Mouse (Mus musculus): ENCODE results near the gene Naa80. TPM values are rescaled to one million over a fixed set of nuclear protein-coding genes. Genes with fewer than 3 reads are reported as not detected.
"Not testable (repeated sequence)": the region's sequence is repeated elsewhere in the genome, so short reads cannot be mapped to it uniquely, and the experiment has no call there.

Gene Naa80
- total RNA-seq, 2 experiments from 2014 or later: 11.2 to 14.4 TPM

DNA sequence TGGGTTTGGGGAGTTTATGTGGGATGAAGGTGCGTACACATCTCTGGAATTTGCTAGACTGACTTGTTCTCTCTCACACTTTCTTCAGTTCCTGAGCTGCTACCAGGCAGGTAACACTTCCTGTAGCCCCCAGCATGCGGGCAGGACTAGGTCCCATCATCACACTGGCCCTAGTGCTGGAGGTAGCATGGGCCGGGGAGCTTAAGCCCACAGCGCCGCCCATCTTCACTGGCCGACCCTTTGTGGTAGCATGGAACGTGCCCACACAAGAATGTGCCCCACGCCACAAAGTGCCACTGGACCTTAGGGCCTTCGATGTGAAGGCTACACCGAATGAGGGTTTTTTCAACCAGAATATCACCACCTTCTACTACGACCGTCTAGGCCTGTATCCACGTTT lies 8.7 kb upstream of the Naa80 start:
- no peak for DNase-seq
- intact Hi-C loops (cut with DNase I): no loop called here

DNA sequence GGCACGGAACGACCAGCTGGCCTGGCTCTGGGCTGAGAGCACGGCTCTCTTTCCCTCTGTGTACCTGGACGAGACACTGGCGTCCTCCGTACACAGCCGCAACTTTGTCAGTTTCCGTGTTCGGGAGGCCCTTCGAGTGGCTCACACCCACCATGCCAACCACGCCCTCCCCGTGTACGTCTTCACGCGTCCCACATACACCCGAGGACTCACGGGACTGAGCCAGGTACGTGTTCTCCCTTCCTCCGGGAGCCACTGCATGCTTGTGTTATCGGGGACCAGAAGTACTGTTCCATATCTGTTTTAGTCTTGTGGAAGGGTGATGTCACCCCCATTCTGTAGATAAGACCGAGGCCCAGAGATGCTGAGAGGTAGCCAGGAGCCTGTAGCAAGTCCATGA lies 7.8 kb upstream of the Naa80 start:
- intact Hi-C loops (cut with DNase I): no loop called here
- no peak for DNase-seq

- no peak for DNase-seq
- intact Hi-C loops (cut with DNase I): no loop called here
These were observed 7.0 kb upstream of the Naa80 start for GRCm38 (mm10) chr9:107571534-107572326.

DNA sequence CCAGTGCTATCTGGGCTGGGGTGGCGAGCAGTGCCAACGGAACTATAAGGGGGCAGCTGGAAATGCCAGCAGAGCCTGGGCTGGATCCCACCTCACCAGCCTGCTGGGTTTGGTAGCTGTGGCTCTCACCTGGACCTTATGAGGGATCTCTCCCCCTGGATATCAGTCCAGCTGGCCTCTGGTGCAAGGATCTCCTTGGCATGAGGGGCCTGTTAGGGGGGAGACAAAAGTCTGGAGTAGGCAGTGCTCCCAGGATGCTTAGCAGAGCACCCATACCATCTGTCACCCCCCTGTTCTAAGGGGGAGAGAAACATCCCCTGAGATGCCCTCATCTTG lies 6.4 kb upstream of the Naa80 start:
- intact Hi-C loops (cut with DNase I): no loop called here
- DNase-seq: no peak

DNA sequence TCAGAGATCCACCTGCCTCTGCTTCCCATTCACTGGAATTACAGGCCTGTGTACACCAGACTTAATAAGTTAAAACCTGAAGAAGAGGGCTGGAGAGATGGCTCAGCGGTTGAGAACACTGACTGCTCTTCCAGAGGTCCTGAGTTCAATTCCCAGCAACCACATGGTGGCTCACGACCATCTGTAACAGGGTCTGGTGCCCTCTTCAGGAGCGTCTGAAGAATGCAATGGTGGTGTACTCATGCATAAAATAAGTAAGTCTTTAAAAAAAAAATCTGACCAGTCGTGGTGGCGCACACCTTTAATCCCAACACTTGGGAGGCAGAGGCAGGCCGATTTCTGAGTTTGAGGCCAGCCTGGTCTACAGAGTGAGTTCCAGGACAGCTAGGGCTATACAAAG lies 4.9 kb upstream of the Naa80 start:
- intact Hi-C loops (cut with DNase I); DNase-seq: not testable (repeated sequence)

DNA sequence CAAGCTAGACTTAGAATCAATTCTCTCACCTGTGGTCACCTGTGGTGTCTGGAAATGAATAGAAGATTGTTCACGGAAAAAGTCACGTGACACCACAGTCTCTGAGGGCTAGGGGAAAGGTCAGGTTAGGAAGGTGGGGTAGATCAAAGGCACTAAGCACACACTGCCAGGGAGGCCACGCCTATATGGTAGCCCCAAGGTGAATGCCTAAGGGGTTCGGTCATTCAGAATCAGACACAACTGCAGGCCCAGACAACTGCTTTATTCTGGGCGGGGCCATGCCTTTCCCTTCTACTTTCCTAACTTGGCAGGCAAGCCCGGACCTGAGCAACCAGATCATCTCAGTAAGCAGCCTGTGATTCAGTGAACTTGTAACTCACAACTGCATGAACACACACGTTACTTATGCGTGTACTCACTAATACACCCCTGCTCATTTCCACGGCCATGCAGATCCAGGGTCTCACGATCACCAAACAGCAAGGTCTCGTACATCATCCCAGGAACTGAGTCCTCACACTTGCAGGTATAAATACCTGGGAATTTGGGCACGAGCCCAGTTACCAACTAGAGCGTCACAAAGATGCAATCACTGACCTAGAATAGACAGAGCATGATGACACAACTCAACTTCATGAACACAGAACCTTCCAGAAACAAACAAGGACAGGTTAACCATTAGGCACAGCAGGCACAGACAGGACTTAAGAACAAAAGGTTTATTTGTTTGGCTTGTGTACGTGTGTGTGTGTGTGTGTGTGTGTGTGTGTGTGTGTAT lies 2.9 kb upstream of the Naa80 start:
- no peak for DNase-seq
- intact Hi-C loops (cut with DNase I): no loop called here

GRCm38 (mm10) chr9:107576357-107577107 lies 2.2 kb upstream of the Naa80 start, which contains the start of gene Hyal1:
Gene Hyal1, plus strand, starts transcription at chr9:107576927.
- intact Hi-C loops (cut with DNase I): no loop called here
- peak; percentile 77 to 85 for DNase-seq

DNA sequence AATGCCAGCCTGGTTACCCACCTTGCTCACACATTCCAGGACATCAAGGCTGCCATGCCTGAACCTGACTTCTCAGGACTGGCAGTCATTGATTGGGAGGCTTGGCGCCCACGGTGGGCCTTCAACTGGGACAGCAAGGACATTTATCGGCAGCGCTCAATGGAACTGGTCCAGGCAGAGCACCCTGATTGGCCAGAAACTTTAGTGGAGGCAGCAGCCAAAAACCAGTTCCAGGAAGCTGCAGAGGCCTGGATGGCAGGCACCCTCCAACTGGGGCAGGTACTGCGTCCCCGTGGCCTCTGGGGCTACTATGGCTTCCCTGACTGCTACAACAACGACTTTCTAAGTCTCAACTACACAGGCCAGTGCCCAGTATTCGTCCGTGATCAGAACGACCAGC lies 816 bp upstream of the Naa80 start:
- intact Hi-C loops (cut with DNase I): no loop called here

DNA sequence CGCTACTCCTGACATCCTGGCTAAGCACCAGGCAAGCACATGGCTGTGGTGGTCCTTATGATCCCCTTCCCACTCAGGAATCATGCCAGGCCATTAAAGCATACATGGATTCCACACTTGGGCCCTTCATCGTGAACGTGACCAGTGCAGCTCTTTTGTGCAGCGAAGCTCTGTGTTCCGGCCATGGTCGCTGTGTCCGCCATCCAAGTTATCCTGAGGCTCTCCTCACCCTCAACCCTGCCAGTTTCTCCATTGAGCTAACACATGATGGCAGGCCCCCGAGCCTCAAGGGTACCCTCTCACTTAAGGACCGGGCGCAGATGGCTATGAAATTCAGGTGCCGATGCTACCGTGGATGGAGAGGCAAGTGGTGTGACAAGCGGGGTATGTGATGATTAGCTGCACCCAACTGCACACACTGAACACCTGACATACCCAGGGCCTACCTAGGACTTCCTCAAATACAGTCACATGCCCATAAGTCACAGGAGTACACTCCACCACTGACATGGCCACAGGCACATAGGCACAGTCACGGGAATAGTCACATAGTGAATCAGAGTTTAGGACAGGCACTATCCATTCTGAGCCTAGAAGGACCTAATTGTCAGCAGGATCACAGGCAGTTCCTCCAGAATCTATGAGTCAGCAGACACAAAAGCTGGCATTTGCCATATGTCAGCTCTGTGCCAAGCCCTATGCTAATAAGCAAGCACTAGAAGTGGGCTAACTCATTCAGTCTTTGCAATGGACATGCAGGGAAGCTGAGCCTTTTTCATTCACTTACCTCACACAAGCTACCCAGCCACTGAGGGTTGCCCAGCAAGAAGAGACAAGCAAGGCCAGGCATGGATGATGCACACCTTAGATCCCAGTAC lies 575 bp downstream of the Naa80 start:
- no peak for DNase-seq
- intact Hi-C loops (cut with DNase I): no loop called here

More for the DNA sequence above, 816 bp upstream of the Naa80 start:
- DNase-seq: no peak

DNA sequence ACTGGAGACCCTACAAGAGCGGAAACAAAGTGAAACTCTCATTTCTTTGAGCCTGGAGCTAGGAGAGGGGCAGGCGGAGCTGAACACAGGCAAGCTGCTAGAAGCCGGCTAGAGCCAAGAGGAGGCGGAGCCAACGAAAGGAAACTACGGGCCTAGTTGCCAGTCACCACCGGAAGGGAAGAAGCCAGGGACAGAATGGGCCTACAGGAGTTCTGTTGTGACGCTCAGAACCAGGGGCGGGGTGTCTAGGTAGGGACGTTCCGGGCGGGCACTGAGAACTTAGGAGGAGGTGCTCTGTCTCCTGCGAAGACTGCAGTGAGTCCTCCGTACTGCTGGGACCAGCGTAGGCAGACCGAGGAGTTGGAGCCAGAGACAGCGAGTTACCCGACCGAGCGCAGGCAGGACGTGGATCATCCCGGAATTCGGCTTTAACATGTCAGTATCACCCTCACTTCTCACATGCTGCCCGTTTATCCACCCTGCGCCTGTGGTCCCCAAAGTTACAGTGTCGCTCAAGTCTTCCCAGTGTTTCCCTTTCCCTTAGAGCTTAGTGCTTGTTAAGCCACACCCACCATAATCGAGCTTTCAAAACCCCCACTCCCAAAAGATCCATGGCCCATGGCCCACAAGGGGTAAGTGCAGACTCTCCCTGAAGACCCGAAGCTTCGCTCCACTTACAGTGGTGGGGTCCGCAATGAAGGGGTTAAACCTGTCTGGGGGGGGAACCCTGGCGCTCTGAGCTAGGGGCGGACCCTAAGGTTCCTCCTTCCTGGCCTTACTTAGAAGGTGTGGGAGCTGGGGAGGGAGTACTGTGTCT lies 2.0 kb downstream of the Naa80 start, which contains the start of gene Hyal3:
Gene Hyal3 (plus strand): TSS at position 318 of the 817 bp plus-strand sequence.
- DNase-seq: peak; percentile 82 to 86
- intact Hi-C loops (cut with DNase I): no loop called here

GRCm38 (mm10) chr9:107581584-107581983 lies 2.9 kb downstream of the Naa80 start:
- DNase-seq: no peak
- intact Hi-C loops (cut with DNase I): no loop called here

DNA sequence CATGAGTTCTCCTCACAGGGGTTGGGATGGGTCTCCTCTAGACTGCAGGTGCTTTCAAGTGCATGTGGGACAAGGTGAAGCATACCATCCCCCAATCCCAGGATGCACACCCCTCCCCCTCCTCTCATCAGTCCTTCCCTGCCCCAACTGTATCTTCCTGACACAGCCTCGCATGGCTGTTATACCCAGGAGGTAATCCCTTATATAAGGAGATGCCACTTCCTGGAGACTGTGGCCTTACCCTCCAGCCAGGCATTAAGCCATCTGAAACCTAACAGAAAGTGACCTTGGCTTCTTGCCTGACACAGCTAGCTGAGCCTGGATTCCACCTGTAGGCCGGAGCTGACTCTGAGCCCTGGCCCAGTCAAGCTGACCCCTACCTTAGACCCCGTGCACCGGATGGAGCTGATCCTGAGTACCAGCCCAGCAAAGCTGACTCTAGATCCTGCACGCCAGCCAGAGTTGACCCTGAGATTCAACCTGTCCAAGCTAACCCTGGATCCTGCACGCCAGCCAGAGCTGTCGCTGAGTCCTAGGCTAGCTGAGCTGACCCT lies 3.9 kb downstream of the Naa80 start:
- DNase-seq: no peak

DNA sequence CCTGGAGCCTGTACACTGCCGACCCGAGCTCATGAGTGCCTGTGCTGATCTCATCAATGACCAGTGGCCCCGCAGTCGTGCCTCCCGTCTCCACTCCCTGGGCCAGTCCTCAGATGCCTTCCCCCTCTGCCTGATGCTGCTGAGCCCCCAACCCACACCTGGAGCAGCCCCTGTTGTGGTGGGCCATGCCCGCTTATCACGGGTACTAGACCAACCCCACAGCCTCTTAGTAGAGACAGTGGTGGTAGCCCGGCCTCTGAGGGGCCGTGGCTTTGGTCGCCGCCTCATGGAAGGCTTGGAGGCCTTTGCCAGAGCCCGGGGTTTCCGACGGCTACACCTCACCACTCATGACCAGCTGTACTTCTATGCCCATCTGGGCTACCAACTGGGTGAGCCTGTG lies 4.5 kb downstream of the Naa80 start:
- intact Hi-C loops (cut with DNase I): no loop called here
- DNase-seq: no peak

More for the DNA sequence above, 3.9 kb downstream of the Naa80 start:
- intact Hi-C loops (cut with DNase I): no loop called here

DNA sequence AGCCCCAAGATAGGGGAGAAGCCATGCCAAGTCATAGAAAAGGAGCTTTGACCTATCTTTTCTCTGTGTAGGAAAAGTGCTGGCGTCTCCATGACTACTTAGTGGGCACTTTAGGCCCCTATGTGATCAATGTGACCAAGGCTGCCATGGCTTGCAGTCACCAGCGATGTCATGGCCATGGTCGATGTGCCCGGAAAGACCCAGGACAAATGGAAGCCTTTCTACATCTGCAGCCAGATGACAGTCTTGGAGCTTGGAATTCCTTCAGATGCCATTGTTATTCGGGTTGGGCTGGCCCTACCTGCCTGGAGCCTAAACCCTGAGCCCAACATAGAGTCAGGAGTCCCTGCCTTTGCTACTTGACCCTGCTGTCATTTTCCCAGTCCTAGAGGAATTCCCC lies 7.8 kb downstream of the Naa80 start:
- intact Hi-C loops (cut with DNase I): no loop called here
- no peak for DNase-seq

DNA sequence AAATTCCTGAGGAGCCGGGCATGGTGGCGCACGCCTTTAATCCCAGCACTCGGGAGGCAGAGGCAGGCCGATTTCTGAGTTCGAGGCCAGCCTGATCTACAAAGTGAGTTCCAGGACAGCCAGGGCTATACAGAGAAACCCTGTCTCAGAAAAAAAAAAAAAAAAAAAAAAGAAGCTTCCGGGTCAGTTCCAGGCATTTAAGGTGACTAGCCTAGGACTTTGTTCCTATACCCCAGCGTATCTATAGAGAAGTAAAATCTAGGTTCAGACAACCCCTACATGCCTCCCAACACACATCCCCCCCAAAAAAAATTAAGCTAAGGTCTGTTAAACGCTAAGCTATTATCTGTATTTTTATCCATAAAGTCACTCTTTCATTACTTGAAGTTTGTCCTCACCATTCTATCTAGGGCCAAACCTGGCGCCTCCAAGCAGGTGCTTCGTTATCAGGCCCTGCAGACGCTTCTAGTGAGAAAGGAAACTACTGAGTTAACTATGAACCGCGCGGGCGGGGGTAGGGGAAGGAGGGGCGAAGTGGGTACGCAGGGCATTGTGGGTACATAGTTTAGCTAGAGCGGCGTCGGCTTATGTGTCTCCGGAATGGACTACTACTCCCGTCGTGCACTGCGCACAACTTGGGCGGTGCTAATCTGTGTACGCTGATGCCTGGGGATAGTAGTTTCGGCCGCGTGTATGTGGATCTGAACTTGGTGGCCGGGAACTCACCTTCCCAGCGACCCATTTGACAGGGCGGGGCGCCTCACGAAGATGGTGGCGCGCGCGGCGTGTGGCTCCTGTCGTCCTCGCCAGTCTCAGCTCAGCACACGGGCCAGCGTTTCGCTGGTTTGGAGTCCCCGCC lies 8.5 kb downstream of the Naa80 start, which contains the start of gene Ifrd2:
Gene Ifrd2 (plus strand): TSS at position 669 of the 859 bp plus-strand sequence.
- peak; percentile 91 to 95 for DNase-seq
- intact Hi-C loops (cut with DNase I): no loop called here

- intact Hi-C loops (cut with DNase I): no loop called here
- DNase-seq: no peak
These were observed 9.3 kb downstream of the Naa80 start for GRCm38 (mm10) chr9:107587833-107588639.
